Mouse (Mus musculus) mouse trophoblast stem cell (cell line): ENCODE results near the gene Mrpl51.

ENCODE experiments used
- in situ Hi-C, 2 experiments: fragments of 300-500 bp; cut with MseI, MboI; formaldehyde crosslinking; loops; 2 replicates in 1 of 2; 3 replicates in 1 of 2; pipeline ENCODE4 v1.15.1; 2025

The Mrpl51 gene

GRCm38 (mm10) chr6:125232516-125232915, 40.9 kb downstream of the Mrpl51 start:
- in situ Hi-C loops, result no loop called here

DNA sequence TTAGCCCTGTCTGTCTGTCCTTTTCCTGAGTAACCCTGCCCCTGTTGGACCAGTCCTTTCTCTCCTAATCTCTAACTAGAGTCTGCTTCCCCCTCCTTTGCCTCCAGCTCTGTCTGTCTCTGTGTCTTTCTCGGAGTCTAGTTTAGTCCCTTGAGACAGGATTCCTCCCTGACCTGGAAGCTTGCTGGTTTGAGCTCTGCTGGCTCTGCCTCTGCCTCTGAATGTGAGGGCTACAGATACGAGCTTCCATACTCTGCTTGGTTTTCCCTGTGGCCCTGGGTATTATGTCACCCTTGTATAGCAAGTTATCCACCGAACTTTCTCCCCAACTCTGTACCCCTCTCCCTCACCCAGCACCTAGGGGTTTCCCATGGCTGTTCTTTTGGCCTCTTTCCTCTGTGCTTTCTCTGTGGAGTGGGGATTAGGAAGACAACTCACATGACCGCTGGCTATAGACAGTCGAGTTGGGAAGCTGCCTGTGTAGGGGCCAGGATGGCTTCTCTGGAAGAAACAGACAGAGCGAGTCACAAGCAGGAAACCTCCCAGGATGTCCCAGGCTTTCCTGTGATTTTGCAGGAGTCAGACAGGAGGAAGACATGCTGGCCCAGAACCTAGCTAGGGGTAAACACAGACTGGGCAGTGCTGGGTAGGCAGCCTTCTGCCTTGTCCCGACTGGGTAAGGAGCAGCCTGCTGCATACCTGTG, 42.4 kb downstream of the Mrpl51 start:
- in situ Hi-C loops, result no loop called here

- in situ Hi-C loops, result no loop called here
Observed at GRCm38 (mm10) chr6:125234520-125234828, 42.9 kb downstream of the Mrpl51 start.

DNA sequence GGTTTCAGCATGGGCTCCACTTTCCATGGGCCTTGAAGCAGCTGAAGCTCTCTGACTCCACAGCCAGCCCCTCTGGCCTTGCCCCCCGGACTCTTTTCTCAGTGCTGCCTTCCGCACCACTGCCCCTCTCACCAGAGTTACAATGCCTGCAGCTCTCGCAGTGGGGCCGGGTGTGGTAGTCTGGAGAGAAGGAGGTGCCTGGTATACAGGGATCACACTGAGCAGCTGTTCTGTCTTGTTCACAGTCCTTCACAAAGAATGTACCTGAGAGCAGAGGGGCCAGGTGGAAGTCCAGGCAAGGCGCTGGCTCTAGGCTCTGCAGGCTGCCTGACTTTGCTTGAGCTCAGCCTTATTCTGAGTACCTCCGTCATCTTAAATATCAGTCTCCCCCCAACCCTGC, 44.7 kb downstream of the Mrpl51 start:
- in situ Hi-C loops, result no loop called here

GRCm38 (mm10) chr6:125236782-125237181, 45.2 kb downstream of the Mrpl51 start, which contains the start of gene Cd27:
TSS of gene Cd27 (minus strand) at chr6:125237010.
- in situ Hi-C loops, result no loop called here

DNA sequence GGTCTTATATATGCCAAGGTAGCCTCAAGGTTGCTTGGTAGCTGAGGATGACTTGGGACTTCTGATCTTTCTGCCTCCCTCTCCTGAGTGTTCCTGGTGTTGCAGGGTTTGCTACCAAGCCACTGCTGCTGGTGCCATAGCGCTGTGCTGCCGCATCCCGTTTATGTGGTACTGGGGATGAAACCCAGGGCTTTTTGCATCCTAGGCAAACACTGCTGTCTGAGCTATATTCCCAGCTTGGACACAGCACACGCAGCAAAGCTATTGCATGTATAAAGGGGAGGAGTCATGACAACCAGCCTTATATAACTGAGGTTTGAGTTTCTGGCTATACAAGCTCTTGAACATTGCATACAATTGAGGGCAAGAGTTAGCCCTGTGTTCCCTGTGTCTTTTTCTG, 45.8 kb downstream of the Mrpl51 start:
- in situ Hi-C loops, result no loop called here

GRCm38 (mm10) chr6:125238396-125238795, 46.8 kb downstream of the Mrpl51 start:
- in situ Hi-C loops, result no loop called here

GRCm38 (mm10) chr6:125239547-125239946, 47.9 kb downstream of the Mrpl51 start:
- in situ Hi-C loops, result no loop called here

DNA sequence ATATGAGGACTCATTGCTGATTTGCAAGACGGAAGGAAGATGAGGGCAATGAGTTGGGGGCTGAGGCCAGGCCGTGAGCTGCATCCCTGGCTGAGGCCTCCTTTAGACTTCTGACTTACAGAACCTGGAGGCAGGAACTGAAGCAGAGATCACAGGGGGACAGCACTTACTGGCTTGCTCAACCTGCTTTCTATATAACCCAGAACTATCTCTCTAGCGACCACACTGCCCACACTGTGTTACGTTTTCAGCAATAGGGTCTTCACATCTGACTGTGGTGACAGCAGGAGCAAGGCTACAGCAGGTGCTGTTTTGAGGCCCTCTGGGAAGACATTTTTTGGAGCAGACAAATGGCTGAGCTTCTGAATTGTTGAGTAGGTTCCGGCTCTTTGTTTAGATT, 49.0 kb downstream of the Mrpl51 start:
- in situ Hi-C loops, result no loop called here

DNA sequence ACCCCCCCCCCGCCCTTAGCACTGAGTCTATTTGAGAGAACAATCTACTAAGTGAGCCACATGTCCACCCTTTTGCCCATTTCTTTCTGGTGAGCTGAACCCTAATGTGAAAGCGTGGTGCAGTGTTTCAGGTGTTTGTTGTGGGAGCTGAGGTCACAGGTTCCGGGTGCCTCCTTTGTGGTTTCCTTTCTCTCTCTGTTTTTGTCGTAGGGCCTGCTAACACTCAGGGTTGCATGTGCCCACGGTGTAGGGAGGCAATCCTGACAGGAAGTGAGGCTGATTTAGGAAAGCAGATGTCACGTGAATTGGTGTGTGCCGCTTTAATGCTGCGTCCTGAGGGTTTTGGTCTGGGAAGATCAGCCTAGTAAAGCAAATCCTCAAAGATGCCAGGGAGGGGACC, 50.0 kb downstream of the Mrpl51 start:
- in situ Hi-C loops, result no loop called here

- in situ Hi-C loops, result no loop called here
Observed at GRCm38 (mm10) chr6:125244551-125244950, 53.0 kb downstream of the Mrpl51 start.
